Mouse (Mus musculus) gonadal fat pad, adult 2 months (tissue): ENCODE results near the gene Ppp1r9a. TPM values are rescaled to one million over a fixed set of nuclear protein-coding genes. Genes with fewer than 3 reads are reported as not detected.

Experiments
- DNase-seq: peaks from one replicate; pipeline ENCODE4 v3.0.0-alpha.2; 2012; ENCODE audit warnings: low read depth
- polyA plus RNA-seq: library from polyadenylated mRNA; depleted of rRNA; stranded (reverse); fragments of >200 nt; gene quantifications from 2 replicates; pipeline ENCODE4 v1.2.3, GENCODE M21; 2012

The Ppp1r9a gene
- polyA plus RNA-seq, 1 experiment: 4.3 TPM

DNA sequence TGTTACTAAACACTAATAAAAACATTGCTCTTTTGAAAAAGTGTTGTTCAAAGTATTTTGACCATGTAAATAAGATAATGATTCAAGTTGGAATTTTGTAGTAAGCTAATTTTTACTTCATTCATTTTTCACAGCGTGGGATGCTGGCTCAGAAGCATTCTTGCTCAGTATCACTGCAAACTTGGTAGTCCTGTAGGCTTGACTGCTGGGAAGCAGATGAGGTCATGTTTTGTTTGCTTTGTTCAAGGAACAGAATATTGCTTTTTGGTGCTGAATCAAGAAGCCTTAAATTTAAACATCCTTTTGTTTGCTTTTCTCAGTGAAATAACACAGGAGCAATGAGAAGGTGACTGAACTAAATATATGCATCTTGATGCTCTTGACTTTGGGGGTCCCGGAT lies 136.6 kb downstream of the Ppp1r9a start:
- no peak for DNase-seq

DNA sequence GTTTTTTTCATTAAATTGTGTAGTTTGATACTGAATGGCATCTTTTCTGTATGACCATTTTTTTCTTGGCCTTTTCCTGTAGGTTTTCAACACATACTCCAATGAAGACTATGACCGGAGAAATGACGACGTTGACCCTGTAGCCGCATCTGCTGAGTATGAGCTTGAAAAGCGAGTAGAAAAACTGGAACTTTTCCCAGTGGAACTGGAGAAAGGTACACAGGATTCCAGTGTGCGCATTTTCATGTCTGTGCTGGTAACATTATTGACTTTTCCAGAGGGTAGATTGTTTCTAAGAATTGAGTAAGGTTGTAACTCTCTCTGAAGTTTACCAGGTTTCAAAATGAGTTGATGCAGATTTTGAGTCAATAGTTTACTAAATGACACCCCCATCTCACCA lies 143.1 kb downstream of the Ppp1r9a start:
- no peak for DNase-seq

DNA sequence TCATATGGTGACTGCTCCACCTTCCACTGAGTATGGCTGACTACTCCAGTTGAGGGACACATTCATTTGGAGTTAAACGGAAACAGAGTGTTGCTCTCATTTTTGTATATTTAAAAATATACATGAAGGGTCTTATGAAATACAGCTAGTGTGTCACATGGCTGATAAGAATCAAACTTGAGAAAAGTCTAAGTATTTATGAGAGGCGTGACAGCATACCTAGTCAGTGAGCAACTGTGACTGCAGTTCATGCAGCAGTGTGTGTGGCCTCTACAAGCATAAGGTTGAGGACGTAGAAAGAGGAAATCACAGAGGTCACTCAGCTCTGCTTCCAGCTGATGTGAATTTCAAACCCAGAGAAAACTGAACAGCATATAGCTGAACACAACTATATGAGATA lies 145.3 kb downstream of the Ppp1r9a start:
- no peak for DNase-seq

GRCm38 (mm10) chr6:5052309-5052708 lies 149.6 kb downstream of the Ppp1r9a start:
- no peak for DNase-seq

- DNase-seq: no peak
These were observed 151.9 kb downstream of the Ppp1r9a start for GRCm38 (mm10) chr6:5054446-5055095.

DNA sequence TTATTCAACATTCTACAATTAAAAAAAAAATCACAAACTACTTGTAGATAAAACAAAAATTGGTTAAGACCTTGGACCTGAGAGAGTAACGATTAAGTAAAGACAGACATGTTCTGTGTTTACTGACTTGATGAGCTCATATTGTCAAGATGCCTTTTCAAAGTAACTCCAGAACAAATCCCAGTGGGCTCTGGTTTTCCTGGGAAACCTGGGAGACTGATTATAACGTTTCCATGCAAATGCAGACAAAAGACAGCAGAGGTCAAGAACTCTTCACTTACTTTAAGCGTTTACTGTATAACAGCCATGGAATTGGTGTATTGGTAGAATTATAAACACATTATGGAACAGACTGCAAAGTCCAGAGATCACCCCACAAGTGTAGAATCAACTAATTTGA lies 172.0 kb downstream of the Ppp1r9a start:
- DNase-seq: no peak

- no peak for DNase-seq
These were observed 173.0 kb downstream of the Ppp1r9a start for GRCm38 (mm10) chr6:5075680-5076079.

DNA sequence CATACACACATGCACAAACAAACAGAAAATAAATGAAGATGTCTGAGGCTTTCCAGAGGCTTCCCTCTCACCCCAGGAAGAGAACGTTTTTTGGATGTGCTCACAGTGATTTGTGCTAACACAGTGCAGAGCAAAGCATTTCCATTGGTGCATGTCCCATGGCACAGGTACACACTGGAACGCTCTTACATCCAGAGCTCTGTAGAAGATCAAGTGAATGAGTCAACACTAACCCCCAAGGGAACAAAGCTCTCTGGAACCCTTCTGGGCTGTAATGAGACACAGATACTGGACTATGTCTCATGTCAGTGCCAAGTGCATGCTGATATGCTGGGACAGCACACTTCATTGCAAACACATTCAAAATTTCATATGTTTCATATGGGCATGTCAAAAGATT lies 175.3 kb downstream of the Ppp1r9a start:
- DNase-seq: no peak

DNA sequence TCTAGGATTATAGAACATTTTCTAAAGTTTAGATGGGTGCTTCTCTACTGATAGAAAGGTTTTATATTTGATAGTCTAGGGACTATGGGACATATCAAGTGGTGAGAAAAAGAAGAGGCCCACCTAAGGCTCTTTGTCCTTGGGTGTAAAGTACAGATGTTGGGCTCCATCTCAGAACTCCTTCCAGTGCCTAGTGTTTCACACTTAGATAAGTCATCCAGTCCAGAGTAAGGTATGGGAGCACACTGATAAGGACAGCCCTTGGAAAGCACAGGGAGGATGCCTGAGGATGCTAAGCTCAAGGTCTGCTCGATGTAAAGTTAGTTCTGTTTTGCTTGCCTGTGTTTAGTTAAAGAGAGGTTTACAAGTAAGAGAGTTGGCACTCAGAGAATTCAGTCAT lies 176.4 kb downstream of the Ppp1r9a start:
- DNase-seq: no peak

DNA sequence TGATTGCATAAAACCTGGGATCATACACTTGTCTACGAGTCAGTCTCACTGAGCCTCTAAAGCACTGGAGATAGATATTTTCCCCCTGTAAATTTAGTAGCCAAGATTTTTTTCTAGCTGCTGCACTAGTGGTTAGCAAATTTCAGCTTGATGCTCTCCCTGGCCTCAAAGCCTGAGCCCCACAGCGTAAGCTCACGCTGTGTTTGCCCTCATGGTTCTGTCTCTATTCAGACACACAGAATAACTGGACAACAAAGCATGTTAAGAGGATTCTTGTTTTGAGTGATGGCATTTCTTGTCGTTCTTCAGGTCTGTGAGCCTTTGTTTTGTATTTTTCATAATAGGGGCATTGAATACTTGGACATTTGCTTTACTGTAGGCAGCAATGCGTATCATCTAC lies 177.4 kb downstream of the Ppp1r9a start:
- DNase-seq: no peak

- DNase-seq: no peak
These were observed 177.8 kb downstream of the Ppp1r9a start for GRCm38 (mm10) chr6:5080496-5080895.

- no peak for DNase-seq
These were observed 178.4 kb downstream of the Ppp1r9a start for GRCm38 (mm10) chr6:5081099-5081498.

- no peak for DNase-seq
These were observed 179.4 kb downstream of the Ppp1r9a start for GRCm38 (mm10) chr6:5082144-5082543.

- no peak for DNase-seq
These were observed 180.0 kb downstream of the Ppp1r9a start for GRCm38 (mm10) chr6:5082740-5083139.

GRCm38 (mm10) chr6:5083957-5084356 lies 181.2 kb downstream of the Ppp1r9a start:
- no peak for DNase-seq

DNA sequence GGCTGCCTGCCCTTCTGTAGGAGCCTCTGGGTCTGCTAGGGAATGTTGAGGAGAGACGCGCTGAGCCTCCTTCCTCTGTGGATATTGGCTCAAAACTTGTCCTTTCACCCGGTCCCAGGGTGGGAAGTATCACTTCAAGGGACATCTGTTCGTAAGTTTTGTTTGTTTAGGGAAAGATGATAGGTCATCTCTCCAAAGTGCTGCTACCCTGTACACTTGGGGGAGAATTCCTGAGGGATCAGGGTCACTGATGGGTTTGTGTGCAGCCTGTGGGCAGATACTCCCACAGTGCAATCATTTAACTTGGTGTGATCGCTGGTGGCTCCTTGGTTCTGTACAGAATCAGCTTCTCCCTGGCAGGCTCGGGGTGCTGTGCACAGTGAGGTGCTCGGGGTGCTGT lies 189.2 kb downstream of the Ppp1r9a start:
- no peak for DNase-seq

GRCm38 (mm10) chr6:5092795-5093194 lies 190.1 kb downstream of the Ppp1r9a start:
- DNase-seq: no peak

DNA sequence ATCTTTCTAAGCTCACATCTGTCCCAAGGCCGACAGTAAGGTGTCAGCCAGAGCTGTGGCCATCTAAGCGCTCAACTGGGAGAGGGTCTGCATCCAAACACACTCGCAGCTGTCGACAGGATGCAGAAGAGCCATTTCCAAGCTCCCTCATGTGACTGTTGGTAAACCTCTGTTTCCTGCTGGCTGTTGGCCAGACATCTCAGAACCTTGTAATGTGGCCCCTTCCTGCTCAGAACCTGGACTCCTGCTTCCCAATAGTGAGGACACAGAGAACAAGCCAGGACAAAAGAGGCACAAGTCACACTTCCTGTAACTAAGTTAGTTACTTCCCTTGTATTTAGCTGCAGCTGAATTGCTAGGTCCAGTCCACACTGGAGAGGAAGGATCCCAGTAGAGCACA lies 190.8 kb downstream of the Ppp1r9a start:
- no peak for DNase-seq

- no peak for DNase-seq
These were observed 192.8 kb downstream of the Ppp1r9a start for GRCm38 (mm10) chr6:5095365-5095973.

DNA sequence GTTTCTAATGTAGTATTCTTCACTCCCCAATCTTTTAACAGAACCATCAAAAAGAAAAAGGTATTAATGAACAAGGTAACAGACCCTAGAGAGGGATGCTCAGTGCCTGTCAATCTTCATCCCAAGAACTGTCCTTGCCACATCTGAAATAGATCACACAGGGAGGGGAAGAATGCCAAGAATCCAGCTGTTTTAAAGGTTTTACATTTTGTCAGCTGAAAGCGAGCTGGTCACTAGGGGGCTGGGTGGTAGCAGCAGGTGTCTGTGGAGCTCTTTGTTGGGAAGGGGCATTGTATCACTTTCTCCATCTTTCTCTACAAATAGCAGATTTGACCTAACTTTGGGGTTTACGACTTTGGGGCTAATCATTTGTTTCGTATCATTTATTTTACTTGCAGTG lies 194.6 kb downstream of the Ppp1r9a start:
- DNase-seq: no peak

DNA sequence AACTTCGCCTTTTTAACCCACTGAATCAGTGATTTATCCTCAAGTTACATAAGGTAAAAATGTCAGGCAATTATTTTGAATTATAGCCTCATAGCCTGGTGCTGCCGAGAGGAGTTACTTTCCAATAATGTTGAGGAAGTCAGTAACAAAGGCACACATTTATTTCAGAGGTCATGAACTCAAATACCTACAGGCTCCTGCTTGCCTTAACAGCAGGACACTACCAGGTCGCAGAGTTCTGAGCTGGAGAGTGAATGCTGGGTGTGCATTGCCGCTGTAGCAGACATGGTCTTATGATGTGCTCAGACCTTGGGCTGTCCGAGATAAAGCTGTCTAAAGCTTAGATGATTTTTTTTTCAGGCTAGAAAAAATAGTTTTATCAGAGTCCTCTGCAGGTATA lies 196.6 kb downstream of the Ppp1r9a start:
- no peak for DNase-seq

GRCm38 (mm10) chr6:5099842-5100241 lies 197.1 kb downstream of the Ppp1r9a start:
- no peak for DNase-seq

GRCm38 (mm10) chr6:5100347-5100746 lies 197.6 kb downstream of the Ppp1r9a start:
- no peak for DNase-seq

DNA sequence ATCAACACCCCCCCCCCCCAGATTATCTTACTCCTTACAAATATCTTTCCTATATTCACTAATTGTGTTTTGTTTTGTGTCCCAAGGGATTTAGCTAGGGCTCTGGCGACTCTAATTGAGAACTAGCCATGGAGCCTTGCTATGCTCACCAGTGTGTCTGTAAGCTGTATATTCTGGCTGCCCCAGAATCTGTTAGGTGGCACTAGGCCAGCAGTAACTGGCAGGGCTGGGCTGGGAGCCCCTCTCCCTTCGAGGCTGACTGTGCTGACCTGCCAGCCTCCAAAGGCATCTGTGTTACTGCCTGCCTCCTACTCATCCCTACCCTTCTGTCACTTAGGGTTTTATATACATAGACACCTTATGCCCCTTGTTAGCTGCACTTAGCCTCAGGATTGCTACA lies 200.0 kb downstream of the Ppp1r9a start:
- no peak for DNase-seq
